Mouse (Mus musculus) ES-Bruce4 (cell line): Measurements from ENCODE around the gene Hace1. TPM values are rescaled to one million over a fixed set of nuclear protein-coding genes. Genes with fewer than 3 reads are reported as not detected.

Experiments
- H3K27ac ChIP-seq: 2 replicates; pipeline ENCODE4 v1.5.1; 2012; ENCODE audit warnings: low read length, inconsistent platforms; ENCODE audit not compliant: insufficient read depth
- H3K27me3 ChIP-seq: 2 replicates; pipeline ENCODE4 v1.6.1; 2012; ENCODE audit warnings: mild to moderate bottlenecking, low read length, inconsistent platforms; ENCODE audit not compliant: control insufficient read depth, poor library complexity, insufficient read depth, severe bottlenecking
- H3K36me3 ChIP-seq: 2 replicates; pipeline ENCODE4 v1.6.1; 2012; ENCODE audit warnings: inconsistent platforms, mild to moderate bottlenecking, low read length, moderate library complexity; ENCODE audit not compliant: control insufficient read depth, poor library complexity, insufficient read depth, severe bottlenecking
- H3K4me1 ChIP-seq: one replicate; pipeline ENCODE4 v1.8.1; 2011; ENCODE audit warnings: low read length; ENCODE audit not compliant: control insufficient read depth, insufficient read depth
- H3K4me3 ChIP-seq: 2 replicates; pipeline ENCODE4 v1.5.1; 2011; ENCODE audit warnings: low read depth, mild to moderate bottlenecking, low read length
- H3K9ac ChIP-seq: 2 replicates; pipeline ENCODE4 v1.6.1; 2012; ENCODE audit warnings: low read depth, mild to moderate bottlenecking, inconsistent platforms; ENCODE audit not compliant: poor library complexity, severe bottlenecking
- H3K9me3 ChIP-seq: replicated peaks from 2 replicates; pipeline ENCODE4 v1.6.1; 2012; ENCODE audit warnings: mild to moderate bottlenecking, low read length, inconsistent platforms; ENCODE audit not compliant: control insufficient read depth, poor library complexity, insufficient read depth, severe bottlenecking
- CTCF ChIP-seq: IDR thresholded peaks from one replicate; pipeline ENCODE4 v1.8.1; 2011; ENCODE audit warnings: low read depth, low read length
- EP300 ChIP-seq: IDR thresholded peaks from 2 replicates; pipeline ENCODE4 v1.6.1; 2011; ENCODE audit warnings: low read depth, low read length; ENCODE audit not compliant: insufficient read depth
- POLR2A ChIP-seq: IDR thresholded peaks from one replicate; pipeline ENCODE4 v1.8.1; 2011; ENCODE audit warnings: low read length; ENCODE audit not compliant: insufficient read depth
- polyA plus RNA-seq: library from polyadenylated mRNA; stranded (reverse); fragments of >200 nt; gene quantifications from 2 replicates; pipeline ENCODE4 v1.2.4, GENCODE M21; 2011; ENCODE audit warnings: low read depth; ENCODE audit not compliant: missing spikeins, insufficient read depth, insufficient read length

Gene Hace1
- polyA plus RNA-seq, 1 experiment, result 25.5 TPM

DNA sequence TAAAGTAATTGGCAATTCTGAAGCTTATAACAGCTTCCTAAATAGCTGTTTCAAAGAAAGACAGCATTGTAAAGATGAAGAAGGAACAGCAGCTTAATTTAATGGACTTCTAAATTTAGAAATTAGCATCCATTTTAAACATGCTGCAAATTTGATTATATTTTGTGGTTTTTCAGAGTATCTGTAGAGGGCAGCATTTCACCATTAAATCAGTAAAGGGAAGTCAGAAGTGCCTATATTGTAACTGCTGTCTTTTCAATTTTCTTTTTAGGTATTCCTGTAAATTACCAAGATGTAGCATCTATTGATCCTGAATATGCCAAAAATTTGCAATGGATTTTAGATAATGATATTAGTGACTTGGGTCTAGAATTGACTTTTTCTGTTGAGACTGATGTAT is 99.2 kb downstream of the Hace1 start:
- Histone ChIP-seq H3K4me1 (no peaks in the 10 kb centered on the region), H3K27ac (no peak overlapping the region), H3K36me3 (no peaks in the 10 kb centered on the region; the same call in 1 of the 2 replicates), H3K9ac (no peak overlapping the region), H3K9me3 (no peaks in the 10 kb centered on the region), H3K27me3 (no peaks in the 10 kb centered on the region), H3K4me3 (no peak overlapping the region)
- TF ChIP-seq CTCF (no peak), EP300 (no peak), POLR2A (no peak)

DNA sequence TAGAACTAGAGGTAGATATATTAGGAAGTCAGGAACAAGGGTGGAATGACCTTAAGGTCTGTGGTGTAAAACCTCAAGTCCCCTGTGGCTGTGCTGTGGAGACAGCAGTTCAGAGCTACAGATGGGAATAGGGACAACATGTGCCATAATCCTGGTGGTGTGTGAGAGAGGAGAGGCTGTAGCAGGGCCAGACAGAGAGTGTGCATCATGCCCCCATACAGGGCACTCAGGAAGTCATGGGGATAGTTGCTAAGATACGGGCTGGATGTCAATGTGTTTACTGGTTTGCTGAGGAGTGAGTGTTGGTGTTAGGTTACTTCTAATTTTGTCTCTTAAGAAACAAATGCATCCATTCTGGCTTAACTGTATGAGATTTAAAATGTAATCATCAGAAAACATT is 108.6 kb downstream of the Hace1 start:
- H3K27ac ChIP-seq, result no peak overlapping the region

DNA sequence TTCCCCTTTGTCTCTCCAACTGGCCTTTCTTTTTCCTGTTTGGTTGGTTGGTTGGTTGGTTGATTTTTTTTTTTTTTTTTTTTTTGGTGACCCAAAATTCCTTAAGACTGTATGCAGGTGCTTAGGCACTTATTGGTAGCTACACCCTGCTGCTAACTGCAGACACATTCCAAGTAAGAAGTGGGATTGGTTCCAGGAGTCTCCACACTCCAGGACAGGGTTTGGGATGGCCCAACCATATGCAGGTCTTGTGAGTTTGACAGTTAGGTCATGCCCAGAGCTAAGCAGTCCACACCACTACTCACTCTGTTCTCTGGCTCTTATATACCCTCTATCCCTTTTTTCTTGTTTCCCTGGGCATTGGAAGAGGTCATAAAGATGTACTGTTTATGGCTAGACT is 117.3 kb downstream of the Hace1 start:
- H3K36me3 ChIP-seq, result no peaks in the 10 kb centered on the region
- no peak overlapping the region for H3K4me3 ChIP-seq
- no peak overlapping the region for H3K27ac ChIP-seq
- H3K4me1 ChIP-seq, result no peaks in the 10 kb centered on the region
- no peaks in the 10 kb centered on the region for H3K9me3 ChIP-seq
- TF ChIP-seq POLR2A, result no peak
- no peak for TF ChIP-seq CTCF
- no peak overlapping the region for H3K9ac ChIP-seq
- H3K27me3 ChIP-seq, result no peaks in the 10 kb centered on the region

More for the DNA sequence above, 108.6 kb downstream of the Hace1 start:
- Histone ChIP-seq H3K9ac (no peak overlapping the region), H3K36me3 (no peaks in the 10 kb centered on the region), H3K4me1 (no peaks in the 10 kb centered on the region), H3K9me3 (no peaks in the 10 kb centered on the region), H3K27me3 (no peaks in the 10 kb centered on the region), H3K4me3 (no peak overlapping the region)
- no peak for TF ChIP-seq POLR2A
- no peak for TF ChIP-seq CTCF
- TF ChIP-seq EP300, result no peak

DNA sequence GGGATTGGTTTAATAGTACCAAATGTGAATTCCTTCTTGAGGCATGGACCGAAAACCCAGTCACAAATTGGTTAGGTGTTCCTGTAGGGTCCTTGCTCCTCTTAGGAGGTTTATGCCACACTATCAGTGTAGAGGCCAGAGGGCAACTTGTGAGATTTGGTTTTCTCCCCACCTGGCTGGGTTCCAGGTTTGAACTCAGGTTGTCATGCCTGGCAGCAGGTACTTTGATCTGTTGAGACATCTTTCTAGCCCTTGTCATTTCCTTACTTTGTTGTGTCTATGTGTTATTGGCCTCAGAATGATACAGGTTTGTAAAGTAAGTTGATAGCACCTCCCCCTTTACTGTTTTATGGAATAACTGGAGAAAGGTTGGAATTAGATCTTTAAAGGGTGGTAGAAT is 117.9 kb downstream of the Hace1 start:
- H3K27ac ChIP-seq, result no peak overlapping the region
- H3K9me3 ChIP-seq, result no peaks in the 10 kb centered on the region
- no peak overlapping the region for H3K9ac ChIP-seq
- TF ChIP-seq POLR2A, result no peak
- TF ChIP-seq EP300, result no peak
- TF ChIP-seq CTCF, result no peak
- no peaks in the 10 kb centered on the region for H3K4me1 ChIP-seq
- H3K4me3 ChIP-seq, result no peak overlapping the region
- no peaks in the 10 kb centered on the region for H3K36me3 ChIP-seq
- no peaks in the 10 kb centered on the region for H3K27me3 ChIP-seq

DNA sequence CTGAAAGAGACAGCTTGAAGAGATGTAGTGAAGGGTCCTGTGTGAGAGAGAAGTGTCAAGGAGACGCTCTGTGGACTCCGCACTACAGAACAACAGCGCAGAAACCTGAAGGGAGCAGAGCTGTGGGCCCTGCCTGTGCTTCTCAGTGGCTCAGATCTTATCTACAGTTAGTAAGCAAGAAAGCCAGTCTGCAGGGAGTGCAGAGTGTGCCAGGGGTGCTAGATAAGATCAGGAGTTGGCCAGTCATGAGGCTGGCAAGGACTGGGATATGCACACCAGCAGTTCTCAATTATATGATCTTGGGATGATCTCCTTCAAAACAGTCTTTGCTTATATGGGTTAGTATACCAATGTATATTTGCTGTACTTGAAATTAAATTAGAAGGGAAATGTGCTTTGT is 121.3 kb downstream of the Hace1 start:
- Histone ChIP-seq H3K9ac (no peak overlapping the region), H3K4me1 (no peaks in the 10 kb centered on the region), H3K4me3 (no peak overlapping the region), H3K9me3 (no peaks in the 10 kb centered on the region), H3K27ac (no peak overlapping the region), H3K36me3 (no peaks in the 10 kb centered on the region), H3K27me3 (no peaks in the 10 kb centered on the region)
- TF ChIP-seq CTCF (no peak), EP300 (no peak), POLR2A (no peak)

DNA sequence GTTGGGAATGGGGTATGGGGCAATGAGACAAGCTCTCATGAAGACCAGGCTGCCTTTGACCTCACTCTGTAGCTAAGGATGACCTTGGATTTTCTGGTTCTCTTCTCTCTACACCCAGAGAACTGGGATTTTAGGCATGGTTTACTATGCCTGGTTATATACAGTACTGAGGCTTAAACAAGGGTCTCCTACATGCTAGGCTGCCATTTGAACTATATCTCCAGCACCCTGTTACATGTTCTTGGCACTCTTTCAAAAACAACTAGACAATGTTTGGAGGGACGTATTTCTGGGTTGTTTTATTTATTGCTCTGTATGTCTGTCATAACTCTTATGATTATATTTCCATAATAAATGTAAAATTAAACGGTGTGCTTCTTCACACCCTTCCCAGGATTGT is 129.2 kb downstream of the Hace1 start:
- H3K4me1 ChIP-seq, result no peaks in the 10 kb centered on the region

More for the DNA sequence above, 129.2 kb downstream of the Hace1 start:
- Histone ChIP-seq H3K4me3 (no peak overlapping the region), H3K9ac (no peak overlapping the region), H3K9me3 (no peaks in the 10 kb centered on the region), H3K27me3 (no peaks in the 10 kb centered on the region), H3K36me3 (no peaks in the 10 kb centered on the region), H3K27ac (no peak overlapping the region)
- TF ChIP-seq EP300, result no peak
- no peak for TF ChIP-seq POLR2A
- no peak for TF ChIP-seq CTCF
